Mouse (Mus musculus) telencephalon, adult 2 months (tissue): ENCODE measurements around the gene Robo1.

Experiments used
- DNase-seq: peaks from one replicate; pipeline ENCODE4 v3.0.0-alpha.2; 2011; ENCODE audit warnings: low read depth, low spot score

Robo1 gene

GRCm38 (mm10) chr16:72307537-72308330 lies at the start of gene Robo1:
Robo1 (plus strand) TSS chr16:72308306.
- peak; percentile 38 for DNase-seq

DNA sequence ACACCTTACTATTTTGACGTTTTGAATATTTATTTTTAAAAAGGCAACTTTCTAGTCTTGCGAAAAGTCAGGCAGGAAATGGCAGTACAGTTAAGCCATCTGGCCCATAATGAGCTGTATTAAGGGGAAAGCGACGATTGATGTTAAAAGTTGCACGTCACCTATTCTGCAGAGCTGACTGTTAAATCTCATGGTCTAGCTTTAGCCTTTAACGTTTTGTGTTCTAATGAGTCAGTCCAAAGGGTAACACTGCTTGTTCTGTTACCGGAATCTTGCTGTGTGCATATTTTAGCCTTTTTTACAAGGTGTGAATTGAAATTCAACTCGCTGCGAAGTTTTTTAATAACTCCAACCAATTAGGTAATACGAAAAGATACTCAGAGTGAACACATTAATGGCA lies 40.3 kb upstream of the Robo1 start:
- DNase-seq = no peak

DNA sequence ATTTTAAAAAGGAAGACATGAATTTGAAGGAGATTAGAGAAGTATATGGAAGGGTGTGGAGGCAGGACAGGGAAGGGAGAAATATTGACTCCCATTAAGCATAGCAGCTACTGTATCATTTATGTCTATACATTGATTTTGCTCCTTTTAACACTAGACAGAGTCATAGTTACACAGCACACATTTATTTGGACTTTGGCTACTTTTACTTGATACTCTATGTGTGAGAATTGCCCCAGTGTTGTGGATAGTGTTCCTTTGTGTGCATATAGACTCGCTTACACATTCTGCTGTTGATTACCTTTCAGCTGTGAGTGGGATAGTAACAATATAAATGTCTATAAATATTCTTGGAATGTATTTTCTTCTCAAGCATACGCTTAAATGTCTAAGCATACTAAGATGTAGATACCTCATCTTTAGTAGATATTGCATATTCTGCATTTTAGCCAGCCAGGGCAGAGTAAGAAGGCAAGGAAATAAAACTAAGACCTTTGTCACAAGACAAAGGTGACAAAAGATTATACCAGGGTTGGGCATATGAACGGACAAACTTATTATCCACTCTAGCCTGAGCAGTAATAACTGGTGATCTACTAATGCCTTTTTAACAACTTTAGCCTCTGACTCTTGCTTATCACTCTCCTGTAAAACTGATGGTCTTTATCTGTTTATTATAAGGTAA lies 31.6 kb upstream of the Robo1 start:
- no peak for DNase-seq

- peak; percentile 34 for DNase-seq
Observed at GRCm38 (mm10) chr16:72308331-72308668, 194 bp downstream of the Robo1 start.

- no peak for DNase-seq
Observed at GRCm38 (mm10) chr16:72327321-72327720, 19.2 kb downstream of the Robo1 start.

GRCm38 (mm10) chr16:72328579-72328978 lies 20.5 kb downstream of the Robo1 start:
- DNase-seq = no peak

- DNase-seq = no peak
Observed at GRCm38 (mm10) chr16:72337757-72338156, 29.7 kb downstream of the Robo1 start.

GRCm38 (mm10) chr16:72350422-72350821 lies 42.3 kb downstream of the Robo1 start:
- no peak for DNase-seq

DNA sequence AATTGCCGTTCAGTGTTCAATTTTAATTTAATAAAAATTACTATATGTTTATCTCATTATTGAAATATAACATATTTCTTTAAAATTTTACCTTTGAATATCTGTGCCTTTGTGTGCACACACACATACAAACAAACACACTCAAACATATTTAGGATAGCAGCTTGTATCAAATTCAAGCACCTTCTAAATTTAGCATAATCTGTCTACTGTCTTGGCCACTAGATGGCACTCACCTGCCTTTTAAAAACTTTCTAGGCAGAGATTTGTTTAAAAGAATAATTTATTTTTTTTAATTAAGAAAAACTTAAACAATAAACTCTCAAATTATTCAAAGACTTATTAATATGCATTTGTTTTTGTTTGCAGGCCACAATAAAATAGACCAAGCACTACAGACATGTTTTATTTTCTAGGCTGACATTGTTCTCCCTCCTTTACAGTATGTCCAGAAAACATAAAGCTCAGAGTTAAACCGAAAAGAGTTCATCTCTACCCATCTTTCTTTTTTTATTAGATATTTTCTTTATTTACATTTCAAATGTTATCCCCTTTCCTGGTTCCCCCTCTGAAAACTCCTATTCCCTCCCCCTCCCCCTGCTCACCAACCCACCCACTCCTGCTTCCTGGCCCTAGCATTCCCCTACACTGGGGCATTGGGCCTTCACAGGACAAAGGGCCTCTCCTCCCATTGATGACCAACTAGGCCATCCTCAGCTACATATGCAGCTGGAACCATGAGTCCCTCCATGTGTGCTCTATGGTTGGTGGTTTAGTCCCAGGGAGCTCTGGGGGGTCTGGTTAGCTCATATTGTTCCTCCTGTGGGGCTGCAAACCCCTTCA lies 48.6 kb downstream of the Robo1 start:
- DNase-seq = peak; percentile 35

DNA sequence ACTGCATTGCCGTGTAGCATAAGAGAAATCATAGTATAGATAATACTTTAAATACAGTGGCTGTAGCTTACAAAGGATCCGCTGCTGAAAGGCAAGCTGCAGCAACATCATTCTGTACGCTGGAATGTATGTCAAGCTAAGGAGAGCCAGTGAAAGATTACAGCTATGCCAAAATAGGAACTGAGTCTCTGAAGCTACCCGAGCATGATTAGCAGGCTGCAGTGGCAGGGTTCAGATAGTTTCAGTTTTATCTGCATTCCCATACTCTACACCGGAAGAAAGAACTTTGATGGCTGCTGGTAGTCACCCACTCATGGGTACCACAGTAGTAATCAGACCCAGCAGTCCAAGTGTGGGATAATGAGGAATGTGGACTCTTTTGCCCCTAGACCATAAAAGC lies 68.8 kb downstream of the Robo1 start:
- DNase-seq = peak; percentile 16

DNA sequence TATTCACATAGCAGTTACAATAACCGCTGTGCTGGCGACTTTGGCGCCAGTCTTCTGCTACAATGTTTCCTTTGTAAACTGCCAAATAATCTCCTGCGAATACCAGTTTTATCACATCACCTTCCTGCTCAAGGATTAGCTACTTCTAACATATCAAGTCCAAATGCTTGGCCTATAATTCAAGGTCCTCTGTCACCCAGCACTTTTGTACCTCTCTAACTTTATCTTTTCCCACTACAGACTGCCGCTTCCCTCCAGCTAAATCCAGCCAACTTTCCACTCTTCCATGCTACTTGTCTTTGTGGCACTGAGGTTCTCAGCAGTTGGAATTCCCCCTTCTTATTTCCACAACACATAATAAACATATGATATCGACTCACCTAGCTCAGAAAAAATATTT lies 73.7 kb downstream of the Robo1 start:
- no peak for DNase-seq

DNA sequence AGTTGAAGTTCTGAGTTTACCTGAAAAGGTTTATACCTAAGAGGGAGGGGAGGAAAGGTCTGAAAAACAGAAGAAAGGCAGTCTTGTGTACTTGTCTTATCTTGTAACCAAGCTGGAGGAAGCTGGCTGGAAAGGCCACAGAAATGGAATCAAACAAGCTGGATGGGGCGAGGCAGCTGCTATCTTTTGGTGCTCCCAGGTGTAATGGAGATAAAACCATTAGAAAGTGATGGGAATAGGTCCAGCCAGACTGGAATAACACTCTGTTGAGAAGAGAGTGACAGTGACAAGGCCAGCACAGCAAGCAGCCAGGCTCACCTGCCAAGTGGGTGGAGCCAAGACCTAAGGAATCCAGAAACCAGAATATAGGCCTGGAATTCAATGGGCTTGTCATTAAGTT lies 75.5 kb downstream of the Robo1 start:
- no peak for DNase-seq

DNA sequence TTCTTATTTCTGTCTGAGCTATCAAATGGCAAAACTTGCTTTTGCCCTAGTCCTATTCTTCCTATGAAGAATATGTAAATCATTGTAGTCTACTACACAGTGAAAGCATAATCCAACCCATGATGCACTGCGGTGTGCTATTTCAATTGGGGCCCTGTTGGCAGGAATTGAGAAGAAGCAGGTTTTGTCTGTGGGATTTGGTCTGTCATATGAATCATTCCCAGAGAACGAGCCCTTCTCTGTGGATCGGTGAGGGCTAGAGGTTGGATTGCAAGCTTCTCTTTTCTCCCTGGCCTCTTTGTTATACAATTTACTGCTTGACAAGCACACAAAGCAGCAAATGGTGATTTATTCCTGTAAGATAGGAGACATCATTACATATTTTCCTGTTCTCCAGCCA lies 85.4 kb downstream of the Robo1 start:
- no peak for DNase-seq

- no peak for DNase-seq
Observed at GRCm38 (mm10) chr16:72398811-72399210, 90.7 kb downstream of the Robo1 start.

DNA sequence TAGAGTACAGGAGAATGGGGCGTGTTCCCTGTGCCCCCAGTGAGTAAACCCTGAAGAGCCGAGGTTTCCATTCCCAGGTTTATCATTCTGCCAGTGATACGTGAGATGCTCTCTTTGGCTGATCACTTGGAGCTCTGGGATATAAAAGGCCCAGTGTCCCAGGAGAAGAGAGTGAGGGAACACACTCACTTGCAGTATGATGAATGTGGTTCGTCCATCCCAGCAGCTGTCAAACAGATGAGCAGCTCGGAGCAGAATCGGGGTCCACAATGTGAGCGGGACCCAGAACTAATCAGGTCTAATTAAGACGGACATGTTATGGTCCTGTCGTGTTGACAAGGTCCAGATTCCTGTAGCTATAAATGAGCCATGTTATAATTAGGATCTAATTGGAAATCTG lies 94.3 kb downstream of the Robo1 start:
- DNase-seq = no peak

GRCm38 (mm10) chr16:72409820-72410219 lies 101.7 kb downstream of the Robo1 start:
- no peak for DNase-seq

GRCm38 (mm10) chr16:72411669-72412270 lies 103.7 kb downstream of the Robo1 start:
- DNase-seq = no peak

GRCm38 (mm10) chr16:72412879-72413278 lies 104.8 kb downstream of the Robo1 start:
- no peak for DNase-seq

DNA sequence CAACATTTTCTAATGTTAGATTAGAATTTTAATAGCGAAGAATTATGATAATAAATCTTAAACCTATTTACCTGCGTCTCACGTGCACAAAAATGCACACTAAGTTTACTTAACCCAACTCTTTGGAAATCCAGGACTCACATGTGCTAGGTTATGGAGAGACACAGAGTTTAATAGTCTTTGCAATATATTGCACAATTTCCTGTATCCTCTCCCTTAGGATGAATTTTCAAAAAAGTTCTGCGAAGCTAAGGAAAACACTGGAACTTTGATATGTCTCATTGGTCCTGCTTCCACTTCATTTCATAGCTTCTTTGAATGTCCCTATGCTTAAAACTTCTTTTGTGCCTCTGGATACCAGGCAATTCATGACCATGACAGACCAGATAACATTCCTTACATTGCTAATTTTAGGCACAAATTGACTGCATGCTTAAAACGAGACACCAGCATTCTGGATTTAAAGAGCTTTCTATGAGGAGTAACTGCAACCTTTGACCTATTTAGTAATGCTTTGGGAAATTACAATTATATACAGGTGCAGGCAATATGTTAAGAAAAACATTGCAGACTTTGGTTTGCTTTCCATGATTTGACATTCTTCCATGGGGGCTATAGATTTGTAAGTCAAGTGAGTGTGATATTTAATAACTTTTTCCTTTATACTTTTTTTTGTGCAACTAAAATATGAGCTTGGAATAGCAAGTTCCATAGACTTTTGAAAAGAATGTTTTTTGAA lies 111.4 kb downstream of the Robo1 start:
- no peak for DNase-seq

DNA sequence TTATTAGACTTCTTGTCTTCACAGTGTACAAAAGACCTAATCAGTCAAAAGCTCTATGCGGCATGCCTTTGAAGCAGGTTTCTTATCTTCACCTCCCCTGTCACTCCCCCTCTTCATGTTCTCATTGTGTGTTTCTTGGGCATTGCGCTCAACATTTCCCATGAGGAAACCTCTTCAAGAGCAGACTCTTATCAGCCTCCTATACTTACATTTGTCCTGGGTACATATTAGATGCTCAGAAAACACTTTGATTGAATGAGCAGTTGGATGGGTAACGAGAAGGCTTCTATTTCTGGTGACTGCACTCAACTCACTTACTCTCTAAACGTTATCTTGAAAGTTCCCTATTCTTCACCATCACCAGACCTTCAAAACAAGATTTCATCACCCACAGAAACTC lies 114.3 kb downstream of the Robo1 start:
- DNase-seq = no peak

DNA sequence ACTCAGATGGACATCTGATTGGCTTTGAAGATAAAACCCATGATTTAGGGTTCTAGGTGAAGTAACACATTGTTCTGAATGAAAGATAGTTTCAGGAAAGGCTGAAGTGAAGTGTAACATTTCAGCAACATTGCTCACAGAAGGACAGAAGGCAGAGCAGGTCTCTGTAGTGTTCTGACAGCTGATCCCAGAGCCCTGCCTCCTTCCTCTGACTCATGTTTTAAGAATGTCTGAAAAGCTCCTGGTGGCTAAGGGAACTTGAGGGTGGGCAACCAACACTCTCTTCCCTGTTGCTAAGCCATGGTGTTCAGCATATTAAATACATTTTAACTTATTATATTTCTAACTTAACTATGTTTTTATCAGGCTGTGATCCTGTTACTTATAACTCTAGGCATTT lies 126.3 kb downstream of the Robo1 start:
- no peak for DNase-seq
